Mouse (Mus musculus): ENCODE results near the gene Ugt1a6a. TPM values are rescaled to one million over a fixed set of nuclear protein-coding genes. Genes with fewer than 3 reads are reported as not detected.
"Not testable (repeated sequence)": the region's sequence is repeated elsewhere in the genome, so short reads cannot be mapped to it uniquely, and the experiment has no call there.

Ugt1a6a gene
- polyA plus RNA-seq, 1 experiment from 2014 or later: 2.8 TPM

DNA sequence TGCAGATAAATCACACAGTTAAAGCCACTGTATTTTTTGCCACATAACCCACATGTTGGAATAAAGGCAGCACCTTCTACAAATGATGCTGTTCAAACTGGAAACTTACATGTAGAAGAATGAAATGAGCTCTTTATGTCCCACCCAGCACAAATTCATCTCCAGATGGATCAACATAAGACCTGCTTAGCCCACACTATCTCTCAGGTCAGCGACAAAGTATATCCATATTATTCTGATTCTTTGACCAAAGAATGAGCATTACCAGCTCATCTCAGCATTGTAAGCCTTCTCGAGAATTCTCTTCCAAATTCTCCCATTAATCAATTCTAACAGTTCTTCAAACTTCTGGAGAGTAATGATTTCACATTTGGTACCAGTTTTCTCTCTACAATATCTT, 87.6 kb downstream of the Ugt1a6a start:
- H3K27me3 ChIP-seq (replicated peaks; ENCODE audit: control insufficient read depth, insufficient read depth, low read length): no peaks in the 10 kb centered on the region
- H3K4me1 ChIP-seq (replicated peaks; ENCODE audit: control insufficient read depth, insufficient read depth, low read length): no peaks in the 10 kb centered on the region
- no peaks in the 10 kb centered on the region for H3K36me3 ChIP-seq (ENCODE audit: control insufficient read depth, insufficient read depth)
- H3K9me3 ChIP-seq (ENCODE audit: control insufficient read depth, low read length): peaks cover 28% of the 10 kb centered on the region
- H3K4me2 ChIP-seq (ENCODE audit: low read length): no peak overlapping the region
- H3K9ac ChIP-seq (replicated peaks; ENCODE audit: low read depth, low read length): no peak overlapping the region
- WGBS: 46% methylated on average over 2 of the region's 2 CpGs
- no peak overlapping the region for H3K27ac ChIP-seq (ENCODE audit: low read length)
- no peak for ATAC-seq
- H3K4me3 ChIP-seq (replicated peaks; ENCODE audit: low read length): no peak overlapping the region

DNA sequence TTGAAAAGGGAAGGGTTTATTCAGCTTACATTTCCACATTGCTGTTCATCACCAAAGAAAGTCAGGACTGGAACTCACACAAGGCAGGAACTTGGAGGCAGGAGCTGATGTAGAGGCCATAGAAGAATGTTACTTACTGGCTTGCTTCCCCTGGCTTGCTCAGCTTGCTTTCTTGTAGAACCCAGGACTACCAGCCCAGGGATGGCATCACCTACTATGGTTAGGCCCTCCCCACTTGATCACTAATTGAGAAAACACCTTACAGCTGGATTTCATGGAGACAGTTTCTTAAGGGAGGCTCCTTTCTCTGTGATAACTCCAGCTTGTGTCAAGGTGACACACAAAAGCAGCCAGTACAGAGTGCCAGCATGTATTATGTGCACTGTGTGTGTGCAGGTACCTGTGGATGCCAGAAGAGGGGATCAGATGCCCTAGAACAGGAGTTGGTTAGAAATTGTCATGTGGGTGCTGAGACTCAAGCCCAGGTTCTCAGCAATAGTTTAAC, 88.5 kb downstream of the Ugt1a6a start:
- not testable (repeated sequence) for H3K27me3 ChIP-seq (replicated peaks; ENCODE audit: control insufficient read depth, insufficient read depth, low read length); H3K27ac ChIP-seq (ENCODE audit: low read length); H3K36me3 ChIP-seq (ENCODE audit: control insufficient read depth, insufficient read depth); H3K9ac ChIP-seq (replicated peaks; ENCODE audit: low read depth, low read length); H3K4me3 ChIP-seq (replicated peaks; ENCODE audit: low read length); H3K4me2 ChIP-seq (ENCODE audit: low read length); H3K4me1 ChIP-seq (replicated peaks; ENCODE audit: control insufficient read depth, insufficient read depth, low read length); ATAC-seq
- H3K9me3 ChIP-seq (ENCODE audit: control insufficient read depth, low read length): peaks cover 31% of the 10 kb centered on the region

DNA sequence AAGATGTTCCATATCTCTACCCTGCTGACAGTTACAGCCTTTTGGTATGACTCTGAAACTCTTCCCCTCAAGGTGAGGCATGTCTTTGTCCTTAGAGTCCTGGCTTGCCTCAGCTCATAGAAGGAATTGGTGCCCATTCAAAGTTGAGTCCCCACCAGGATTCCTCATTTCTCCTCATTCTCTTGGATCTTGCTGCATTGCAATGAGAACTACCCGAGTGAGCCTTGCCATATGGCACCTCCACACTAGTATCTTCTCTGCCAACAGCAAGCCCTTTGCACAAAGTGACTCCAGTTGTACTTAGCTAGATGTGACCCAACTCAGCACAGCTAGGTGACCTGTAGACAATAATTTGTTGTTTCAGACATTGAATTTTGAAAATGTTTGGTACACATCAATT, 89.0 kb downstream of the Ugt1a6a start:
- no peak overlapping the region for H3K4me3 ChIP-seq (replicated peaks; ENCODE audit: low read length)
- no peak overlapping the region for H3K27ac ChIP-seq (ENCODE audit: low read length)
- no peaks in the 10 kb centered on the region for H3K4me1 ChIP-seq (replicated peaks; ENCODE audit: control insufficient read depth, insufficient read depth, low read length)
- H3K27me3 ChIP-seq (replicated peaks; ENCODE audit: control insufficient read depth, insufficient read depth, low read length): no peaks in the 10 kb centered on the region
- H3K9me3 ChIP-seq (ENCODE audit: control insufficient read depth, low read length): peaks cover 35% of the 10 kb centered on the region
- ATAC-seq: no peak
- H3K9ac ChIP-seq (replicated peaks; ENCODE audit: low read depth, low read length): no peak overlapping the region
- H3K36me3 ChIP-seq (ENCODE audit: control insufficient read depth, insufficient read depth): no peaks in the 10 kb centered on the region
- no peak overlapping the region for H3K4me2 ChIP-seq (ENCODE audit: low read length)
- WGBS: 48% methylated on average over 1 of the region's 1 CpGs

DNA sequence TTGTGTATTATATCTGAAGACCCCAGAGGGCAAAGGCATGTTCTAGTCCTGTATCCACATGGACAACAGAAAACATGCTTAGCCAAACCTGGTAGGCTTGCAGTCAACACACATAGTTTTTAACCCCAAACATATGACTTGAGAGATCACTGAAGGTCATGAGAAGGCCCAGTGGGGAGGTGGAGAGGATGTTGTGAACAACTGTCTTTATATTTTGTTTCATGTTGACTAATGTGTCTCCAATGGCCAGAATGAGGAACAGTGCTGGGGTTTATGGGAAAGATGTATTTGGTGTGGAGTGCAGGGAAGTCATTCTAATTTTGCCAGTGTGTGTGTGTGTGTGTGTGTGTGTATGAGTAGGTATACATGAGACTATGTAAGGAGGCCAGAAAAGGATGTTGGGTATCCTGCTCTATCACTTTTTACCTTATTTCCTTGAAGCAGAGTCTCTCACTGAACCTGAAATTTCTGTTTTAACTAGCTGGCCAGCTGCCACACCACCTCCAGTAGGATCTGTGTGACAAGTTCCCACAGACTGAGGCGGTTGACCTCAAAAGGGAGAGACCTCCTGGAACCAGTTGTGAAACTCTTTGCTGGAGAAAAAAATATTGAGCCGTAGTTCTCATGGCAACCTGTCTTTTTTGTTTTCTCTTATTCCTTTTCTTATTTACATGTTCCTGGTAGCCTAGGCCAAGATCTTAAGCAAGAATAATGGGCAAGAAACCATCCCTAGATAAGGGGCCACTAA, 89.6 kb downstream of the Ugt1a6a start:
- H3K4me2 ChIP-seq (ENCODE audit: low read length): no peak overlapping the region
- H3K27ac ChIP-seq (ENCODE audit: low read length): no peak overlapping the region
- H3K4me3 ChIP-seq (replicated peaks; ENCODE audit: low read length): no peak overlapping the region
- no peaks in the 10 kb centered on the region for H3K4me1 ChIP-seq (replicated peaks; ENCODE audit: control insufficient read depth, insufficient read depth, low read length)
- no peak overlapping the region for H3K9ac ChIP-seq (replicated peaks; ENCODE audit: low read depth, low read length)
- ATAC-seq: no peak
- 68% methylated on average over 2 of the region's 2 CpGs for WGBS
- H3K36me3 ChIP-seq (ENCODE audit: control insufficient read depth, insufficient read depth): no peaks in the 10 kb centered on the region
- no peaks in the 10 kb centered on the region for H3K27me3 ChIP-seq (replicated peaks; ENCODE audit: control insufficient read depth, insufficient read depth, low read length)
- H3K9me3 ChIP-seq (ENCODE audit: control insufficient read depth, low read length): peaks cover 41% of the 10 kb centered on the region

DNA sequence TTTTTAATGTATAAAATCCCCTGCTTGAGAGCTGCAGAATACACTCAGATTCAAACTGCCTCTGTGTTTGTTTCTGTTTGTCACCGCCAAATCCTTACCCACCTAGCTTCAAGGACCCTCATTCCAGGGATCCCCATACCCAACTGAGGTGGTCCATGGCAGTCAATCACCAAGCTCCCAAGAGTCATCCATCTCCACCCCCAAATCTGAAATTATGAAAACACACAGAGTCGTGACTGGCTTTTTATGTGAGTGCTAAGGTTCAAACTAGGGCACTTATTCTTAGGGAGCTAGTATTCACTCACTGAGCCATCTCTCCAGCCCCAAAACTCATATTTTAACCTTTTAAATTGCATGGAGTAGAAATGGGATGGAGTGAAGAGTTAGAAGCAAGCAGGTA, 90.7 kb downstream of the Ugt1a6a start:
- not testable (repeated sequence) for H3K4me3 ChIP-seq (replicated peaks; ENCODE audit: low read length); H3K4me2 ChIP-seq (ENCODE audit: low read length); H3K27me3 ChIP-seq (replicated peaks; ENCODE audit: control insufficient read depth, insufficient read depth, low read length); H3K36me3 ChIP-seq (ENCODE audit: control insufficient read depth, insufficient read depth); H3K4me1 ChIP-seq (replicated peaks; ENCODE audit: control insufficient read depth, insufficient read depth, low read length); H3K27ac ChIP-seq (ENCODE audit: low read length); H3K9ac ChIP-seq (replicated peaks; ENCODE audit: low read depth, low read length); ATAC-seq
- WGBS: 37% methylated on average over 2 of the region's 2 CpGs
- H3K9me3 ChIP-seq (ENCODE audit: control insufficient read depth, low read length): peaks cover 52% of the 10 kb centered on the region

DNA sequence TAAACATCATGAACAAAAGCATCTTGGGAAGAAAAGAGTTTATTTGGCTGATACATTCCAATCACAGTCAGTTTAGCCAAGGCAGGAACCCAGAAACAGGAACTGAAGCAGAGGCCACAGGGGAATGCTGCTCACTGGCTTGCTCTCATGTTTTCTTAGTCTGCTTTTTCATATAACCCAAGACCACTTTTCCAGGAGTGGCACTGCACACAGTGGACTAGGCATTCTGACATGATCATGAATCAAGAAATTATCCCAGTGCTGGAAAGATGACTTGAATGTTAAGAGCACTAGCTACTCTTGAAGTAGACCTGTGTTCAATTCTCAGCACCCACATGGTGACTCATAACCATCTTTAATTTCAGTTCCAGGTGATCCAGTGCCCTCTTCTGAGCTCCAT, 91.1 kb downstream of the Ugt1a6a start:
- H3K27me3 ChIP-seq (replicated peaks; ENCODE audit: control insufficient read depth, insufficient read depth, low read length): no peaks in the 10 kb centered on the region
- ATAC-seq: no peak
- H3K9ac ChIP-seq (replicated peaks; ENCODE audit: low read depth, low read length): no peak overlapping the region
- H3K4me1 ChIP-seq (replicated peaks; ENCODE audit: control insufficient read depth, insufficient read depth, low read length): no peaks in the 10 kb centered on the region
- H3K4me3 ChIP-seq (replicated peaks; ENCODE audit: low read length): no peak overlapping the region
- peaks cover 56% of the 10 kb centered on the region for H3K9me3 ChIP-seq (ENCODE audit: control insufficient read depth, low read length)
- no peaks in the 10 kb centered on the region for H3K36me3 ChIP-seq (ENCODE audit: control insufficient read depth, insufficient read depth)
- no peak overlapping the region for H3K27ac ChIP-seq (ENCODE audit: low read length)
- no peak overlapping the region for H3K4me2 ChIP-seq (ENCODE audit: low read length)

DNA sequence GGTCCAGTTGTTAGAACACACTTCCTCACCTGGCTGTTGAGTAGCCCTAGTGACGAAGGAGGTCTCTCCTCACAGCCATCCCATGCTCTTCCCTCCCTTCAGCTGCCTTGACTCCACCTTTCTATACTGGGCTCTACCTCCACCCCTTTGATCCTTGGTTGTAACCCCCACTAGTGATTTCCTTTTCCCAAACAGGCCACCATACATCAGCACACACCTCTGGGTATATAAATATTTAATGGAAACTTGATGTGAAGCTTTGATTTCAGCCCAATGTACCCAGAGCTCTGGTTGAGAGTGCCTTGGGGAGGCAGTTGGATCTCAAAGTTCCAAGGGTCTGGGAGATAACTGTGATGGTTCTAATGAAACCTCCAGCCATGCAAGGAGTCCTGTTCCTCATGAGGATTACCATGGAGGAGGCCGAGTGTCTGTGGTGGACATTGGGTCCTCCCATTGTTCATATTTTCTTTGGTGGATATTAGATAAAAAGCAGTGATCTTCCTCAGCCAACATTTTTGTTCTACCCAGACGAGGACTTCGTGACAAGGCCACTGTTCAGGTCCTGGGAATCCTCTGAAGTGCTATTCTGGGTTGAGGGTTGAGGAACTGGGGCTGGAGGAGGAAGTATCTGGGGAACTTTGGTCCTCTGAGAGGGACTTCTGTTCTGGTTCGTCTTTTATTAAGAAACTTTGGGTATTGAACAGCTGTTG, 92.2 kb downstream of the Ugt1a6a start, which contains the start of gene Mroh2a:
Gene Mroh2a, plus strand, starts transcription at position 317 of the 710 bp plus-strand sequence.
- no peaks in the 10 kb centered on the region for H3K36me3 ChIP-seq (ENCODE audit: control insufficient read depth, insufficient read depth)
- H3K4me3 ChIP-seq (replicated peaks; ENCODE audit: low read length): no peak within 1 kb of the TSS
- H3K27me3 ChIP-seq (replicated peaks; ENCODE audit: control insufficient read depth, insufficient read depth, low read length): no peaks in the 10 kb centered on the region
- H3K4me2 ChIP-seq (ENCODE audit: low read length): no peak within 1 kb of the TSS
- no peak within 1 kb of the TSS for H3K27ac ChIP-seq (ENCODE audit: low read length)
- 54% methylated on average over 5 of the region's 5 CpGs for WGBS
- ATAC-seq: no peak
- H3K4me1 ChIP-seq (replicated peaks; ENCODE audit: control insufficient read depth, insufficient read depth, low read length): no peaks in the 10 kb centered on the region
- H3K9me3 ChIP-seq (ENCODE audit: control insufficient read depth, low read length): peaks cover 66% of the 10 kb centered on the region
- H3K9ac ChIP-seq (replicated peaks; ENCODE audit: low read depth, low read length): no peak within 1 kb of the TSS

DNA sequence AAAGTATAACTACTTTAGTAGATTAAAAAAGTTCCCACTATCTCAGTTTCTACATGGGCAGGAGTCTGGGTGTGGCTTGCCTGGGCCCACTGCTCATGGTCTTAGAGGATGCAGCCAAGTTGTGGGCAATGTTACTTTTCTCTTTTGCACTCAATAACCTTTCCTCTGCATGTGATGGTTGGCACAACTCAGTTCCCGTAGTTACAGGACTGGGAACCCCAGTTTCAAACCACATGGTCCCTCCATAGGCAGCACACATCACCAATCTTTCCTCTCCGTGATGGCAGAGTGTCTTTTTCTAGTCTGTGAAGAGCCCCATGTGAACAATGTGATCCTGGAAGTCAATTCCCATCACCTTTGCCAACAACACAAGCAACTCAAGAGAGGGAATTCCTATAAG, 92.9 kb downstream of the Ugt1a6a start:
- Histone ChIP-seq H3K27ac (ENCODE audit: low read length) (no peak overlapping the region), H3K4me2 (ENCODE audit: low read length) (no peak overlapping the region), H3K4me1 (replicated peaks; ENCODE audit: control insufficient read depth, insufficient read depth, low read length) (no peaks in the 10 kb centered on the region), H3K4me3 (replicated peaks; ENCODE audit: low read length) (no peak overlapping the region), H3K36me3 (ENCODE audit: control insufficient read depth, insufficient read depth) (no peaks in the 10 kb centered on the region), H3K27me3 (replicated peaks; ENCODE audit: control insufficient read depth, insufficient read depth, low read length) (no peaks in the 10 kb centered on the region), H3K9ac (replicated peaks; ENCODE audit: low read depth, low read length) (no peak overlapping the region), H3K9me3 (ENCODE audit: control insufficient read depth, low read length) (peaks cover 70% of the 10 kb centered on the region)
- ATAC-seq: no peak
- WGBS: 61% methylated on average over 2 of the region's 2 CpGs

DNA sequence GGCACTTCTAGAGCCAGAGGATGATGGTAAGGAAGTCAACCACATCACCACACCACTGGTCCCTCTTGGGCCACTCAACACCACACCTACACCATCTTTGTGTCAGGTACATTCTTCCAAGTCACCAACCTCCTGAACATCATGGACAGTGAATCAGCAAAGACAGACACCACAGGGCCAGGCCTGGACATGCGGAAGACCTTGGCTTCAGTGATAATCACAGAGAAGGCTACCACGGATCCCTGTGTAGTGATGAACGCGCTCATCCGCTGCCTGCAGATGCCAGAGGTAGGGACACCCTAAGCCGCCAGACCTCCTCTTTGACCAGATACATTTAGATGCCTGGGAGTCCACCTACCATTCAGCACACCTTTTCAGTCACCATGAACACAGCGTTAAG, 93.5 kb downstream of the Ugt1a6a start:
- WGBS: 69% methylated on average over 7 of the region's 7 CpGs
- Histone ChIP-seq H3K9me3 (ENCODE audit: control insufficient read depth, low read length) (peaks cover 76% of the 10 kb centered on the region), H3K4me2 (ENCODE audit: low read length) (no peak overlapping the region), H3K36me3 (ENCODE audit: control insufficient read depth, insufficient read depth) (no peaks in the 10 kb centered on the region), H3K4me3 (replicated peaks; ENCODE audit: low read length) (no peak overlapping the region), H3K27ac (ENCODE audit: low read length) (no peak overlapping the region), H3K4me1 (replicated peaks; ENCODE audit: control insufficient read depth, insufficient read depth, low read length) (no peaks in the 10 kb centered on the region), H3K9ac (replicated peaks; ENCODE audit: low read depth, low read length) (no peak overlapping the region), H3K27me3 (replicated peaks; ENCODE audit: control insufficient read depth, insufficient read depth, low read length) (no peaks in the 10 kb centered on the region)
- ATAC-seq: no peak

Data from forebrain, embryonic 16.5 days (tissue).